Mouse (Mus musculus): ENCODE results near the gene Aox1.

Gene Aox1

GRCm38 (mm10) chr1:58065151-58065550 is 35.4 kb downstream of the Aox1 start:
- DNase-seq (ENCODE audit: low spot score in 2 of 2): no peak

- no peak for DNase-seq (ENCODE audit: low spot score in 2 of 2)
Measured at GRCm38 (mm10) chr1:58065606-58066005, 35.9 kb downstream of the Aox1 start.

GRCm38 (mm10) chr1:58069181-58069580 is 39.5 kb downstream of the Aox1 start:
- no peak for DNase-seq (ENCODE audit: low spot score in 2 of 2)

GRCm38 (mm10) chr1:58070091-58070490 is 40.4 kb downstream of the Aox1 start:
- DNase-seq (ENCODE audit: low spot score in 2 of 2): peak in 1 of 2 experiments; percentile 15

GRCm38 (mm10) chr1:58071006-58071405 is 41.3 kb downstream of the Aox1 start:
- no peak for DNase-seq (ENCODE audit: low spot score in 2 of 2)

GRCm38 (mm10) chr1:58071509-58071908 is 41.8 kb downstream of the Aox1 start:
- DNase-seq (ENCODE audit: low spot score in 2 of 2): no peak

- DNase-seq (ENCODE audit: low spot score in 2 of 2): no peak
Measured at GRCm38 (mm10) chr1:58072416-58072815, 42.7 kb downstream of the Aox1 start.

GRCm38 (mm10) chr1:58072991-58073730 is 43.4 kb downstream of the Aox1 start:
- no peak for DNase-seq (ENCODE audit: low spot score in 2 of 2)

GRCm38 (mm10) chr1:58074266-58074665 is 44.5 kb downstream of the Aox1 start:
- no peak for DNase-seq (ENCODE audit: low spot score in 2 of 2)

GRCm38 (mm10) chr1:58077882-58078281 is 48.2 kb downstream of the Aox1 start:
- DNase-seq (ENCODE audit: low spot score in 2 of 2): no peak

- no peak for DNase-seq (ENCODE audit: low spot score in 2 of 2)
Measured at GRCm38 (mm10) chr1:58078390-58078789, 48.7 kb downstream of the Aox1 start.

GRCm38 (mm10) chr1:58079689-58080088 is 50.0 kb downstream of the Aox1 start:
- DNase-seq (ENCODE audit: low spot score in 2 of 2): no peak

GRCm38 (mm10) chr1:58080446-58080845 is 50.7 kb downstream of the Aox1 start:
- no peak for DNase-seq (ENCODE audit: low spot score in 2 of 2)

- no peak for DNase-seq (ENCODE audit: low spot score in 2 of 2)
Measured at GRCm38 (mm10) chr1:58081356-58081755, 51.6 kb downstream of the Aox1 start.

GRCm38 (mm10) chr1:58089316-58089715 is 59.6 kb downstream of the Aox1 start:
- no peak for DNase-seq (ENCODE audit: low spot score in 2 of 2)

GRCm38 (mm10) chr1:58090191-58090590 is 60.5 kb downstream of the Aox1 start:
- peak; percentile 15 to 17 for DNase-seq (ENCODE audit: low spot score in 2 of 2)

GRCm38 (mm10) chr1:58091213-58091612 is 61.5 kb downstream of the Aox1 start:
- no peak for DNase-seq (ENCODE audit: low spot score in 2 of 2)

GRCm38 (mm10) chr1:58091992-58092560 is 62.3 kb downstream of the Aox1 start:
- DNase-seq (ENCODE audit: low spot score in 2 of 2): no peak

- no peak for DNase-seq (ENCODE audit: low spot score in 2 of 2)
Measured at GRCm38 (mm10) chr1:58097338-58097737, 67.6 kb downstream of the Aox1 start.

GRCm38 (mm10) chr1:58099119-58099518 is 69.4 kb downstream of the Aox1 start:
- DNase-seq (ENCODE audit: low spot score in 2 of 2): no peak

GRCm38 (mm10) chr1:58101531-58102146 is 71.9 kb downstream of the Aox1 start:
- DNase-seq (ENCODE audit: low spot score in 2 of 2): no peak

- DNase-seq (ENCODE audit: low spot score in 2 of 2): no peak
Measured at GRCm38 (mm10) chr1:58102494-58102893, 72.8 kb downstream of the Aox1 start.

- DNase-seq (ENCODE audit: low spot score in 2 of 2): no peak
Measured at GRCm38 (mm10) chr1:58105685-58106084, 76.0 kb downstream of the Aox1 start.
